Mouse (Mus musculus): Measurements from ENCODE around the gene Cish. TPM values are rescaled to one million over a fixed set of nuclear protein-coding genes. Genes with fewer than 3 reads are reported as not detected.

Gene Cish
- total RNA-seq, 2 experiments from 2014 or later, result 0.40 to 1.7 TPM

DNA sequence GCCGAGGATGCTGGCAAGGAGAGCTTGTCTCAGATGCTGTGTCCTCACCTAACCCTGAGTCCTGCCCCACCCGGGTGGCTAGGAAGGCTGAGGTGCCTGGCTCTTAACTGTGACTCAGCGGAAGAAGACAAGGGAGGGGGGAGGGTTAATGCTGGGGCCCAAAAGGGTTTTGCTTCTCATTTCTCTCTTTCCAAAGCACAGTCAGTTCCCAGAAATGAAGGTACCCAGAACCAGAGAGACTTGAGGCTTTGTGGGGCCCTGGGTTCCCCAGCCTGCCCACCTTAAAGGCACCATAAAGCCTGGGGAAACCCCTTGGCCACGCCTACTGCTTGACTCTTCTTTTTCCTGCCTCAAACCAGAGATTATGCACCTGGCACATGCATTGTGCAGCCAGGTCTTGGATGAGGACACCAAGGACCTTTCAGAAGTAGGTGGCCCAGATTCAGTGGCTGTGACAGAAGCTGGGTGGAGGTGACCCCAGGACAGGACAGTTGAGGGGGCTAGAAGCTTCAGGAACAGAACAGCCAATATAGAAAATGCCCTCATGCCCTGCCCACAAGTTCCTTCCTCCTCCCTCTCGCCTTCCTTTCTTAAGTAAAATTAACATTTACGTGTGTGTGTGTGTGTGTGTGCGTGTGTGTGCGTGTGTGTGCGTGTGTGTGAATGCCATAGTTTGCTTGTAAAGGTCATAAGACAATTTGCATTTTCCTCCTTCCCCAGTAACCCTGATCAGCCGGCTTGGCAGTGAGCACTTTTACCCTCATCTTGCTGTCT lies 17.2 kb downstream of the Cish start:
- ATAC-seq (ENCODE audit: poor library complexity, severe bottlenecking), result peak; percentile 92

DNA sequence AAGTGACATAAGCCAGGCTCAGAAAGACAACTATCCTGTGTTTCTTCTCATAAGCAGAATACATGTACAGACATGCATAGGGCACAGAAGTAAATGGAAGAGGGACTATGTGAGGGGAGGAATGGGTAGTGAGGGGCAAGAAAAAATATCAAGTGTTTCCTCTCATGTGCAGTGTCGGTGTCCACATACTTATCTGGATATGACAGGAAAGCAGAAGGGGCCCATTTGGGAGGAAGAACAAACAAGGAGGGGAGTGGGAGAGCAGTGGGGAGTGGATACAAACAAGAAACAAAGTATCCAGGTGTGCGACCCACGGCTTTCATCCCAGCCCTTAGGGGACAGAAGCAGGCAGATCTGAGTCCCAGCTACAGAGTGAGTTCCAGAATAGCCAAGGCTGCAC lies 18.1 kb downstream of the Cish start:
- ATAC-seq (ENCODE audit: poor library complexity, severe bottlenecking), result no peak

DNA sequence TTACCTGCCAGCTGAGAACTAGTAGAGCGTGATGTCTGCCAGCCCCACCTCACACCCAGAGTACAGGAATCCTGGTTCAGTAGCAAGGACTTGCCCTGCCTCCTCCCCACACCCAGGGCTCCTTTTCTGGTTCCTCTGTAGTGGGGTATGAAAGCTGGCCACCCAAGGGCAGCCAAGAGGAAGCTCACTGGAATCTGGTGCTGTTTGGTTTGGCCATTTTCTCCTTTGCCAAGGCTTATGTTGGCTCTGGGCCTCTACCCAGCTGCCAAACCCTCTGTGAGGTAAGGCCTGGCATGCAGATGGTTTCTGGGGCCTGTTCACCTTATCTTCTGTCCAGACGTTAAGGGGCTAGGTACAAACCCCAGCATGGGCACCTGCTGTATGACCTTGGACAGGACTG lies 20.0 kb downstream of the Cish start:
- no peak for ATAC-seq (ENCODE audit: poor library complexity, severe bottlenecking)

DNA sequence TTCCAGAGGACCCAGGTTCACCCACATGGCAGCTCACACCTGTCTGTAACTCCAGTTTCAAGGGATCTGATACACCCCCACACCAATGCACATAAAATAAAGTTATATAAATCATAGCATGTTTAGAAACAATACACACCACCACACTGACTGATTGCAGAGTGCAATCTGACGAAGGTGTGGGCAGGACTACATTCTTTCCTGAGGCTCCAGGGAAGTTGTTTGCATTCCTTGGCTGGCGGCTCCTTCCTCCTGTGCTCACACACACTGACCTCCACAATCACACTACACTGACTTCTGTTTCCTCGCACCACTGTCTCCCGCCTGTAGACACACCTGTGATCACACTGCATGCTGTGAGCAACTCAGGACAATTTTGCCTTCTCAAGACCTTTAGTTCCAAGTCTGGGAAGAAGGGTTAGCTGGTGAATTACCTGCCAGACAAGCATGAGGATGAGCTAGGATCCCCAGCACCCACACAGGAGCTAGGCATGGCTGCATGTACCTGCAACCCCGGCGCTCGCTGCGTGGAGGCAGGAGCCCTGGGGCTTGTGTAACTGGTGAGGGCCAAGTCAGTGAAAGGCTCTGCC lies 26.7 kb downstream of the Cish start:
- ATAC-seq (ENCODE audit: poor library complexity, severe bottlenecking), result no peak

DNA sequence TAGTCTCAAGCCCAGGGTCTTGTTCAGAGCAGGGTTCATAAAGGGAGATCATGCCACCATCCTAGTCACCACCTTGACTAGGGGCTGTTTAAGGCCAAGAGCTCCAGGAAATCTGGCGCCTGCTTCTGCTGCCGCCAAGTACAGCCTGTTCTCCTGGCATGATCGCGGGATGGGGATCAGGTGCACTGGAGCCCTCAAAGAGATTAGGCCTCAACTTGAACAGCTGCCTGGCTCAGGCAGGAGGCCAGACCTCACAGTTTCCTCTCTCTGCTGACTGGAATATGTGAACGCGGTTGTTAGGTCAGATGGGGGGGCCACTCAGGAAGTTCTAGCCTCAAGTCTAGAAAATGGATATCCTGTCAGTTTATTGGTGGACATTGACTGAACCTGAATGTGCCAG lies 27.7 kb downstream of the Cish start:
- peak; percentile 56 for ATAC-seq (ENCODE audit: poor library complexity, severe bottlenecking)

DNA sequence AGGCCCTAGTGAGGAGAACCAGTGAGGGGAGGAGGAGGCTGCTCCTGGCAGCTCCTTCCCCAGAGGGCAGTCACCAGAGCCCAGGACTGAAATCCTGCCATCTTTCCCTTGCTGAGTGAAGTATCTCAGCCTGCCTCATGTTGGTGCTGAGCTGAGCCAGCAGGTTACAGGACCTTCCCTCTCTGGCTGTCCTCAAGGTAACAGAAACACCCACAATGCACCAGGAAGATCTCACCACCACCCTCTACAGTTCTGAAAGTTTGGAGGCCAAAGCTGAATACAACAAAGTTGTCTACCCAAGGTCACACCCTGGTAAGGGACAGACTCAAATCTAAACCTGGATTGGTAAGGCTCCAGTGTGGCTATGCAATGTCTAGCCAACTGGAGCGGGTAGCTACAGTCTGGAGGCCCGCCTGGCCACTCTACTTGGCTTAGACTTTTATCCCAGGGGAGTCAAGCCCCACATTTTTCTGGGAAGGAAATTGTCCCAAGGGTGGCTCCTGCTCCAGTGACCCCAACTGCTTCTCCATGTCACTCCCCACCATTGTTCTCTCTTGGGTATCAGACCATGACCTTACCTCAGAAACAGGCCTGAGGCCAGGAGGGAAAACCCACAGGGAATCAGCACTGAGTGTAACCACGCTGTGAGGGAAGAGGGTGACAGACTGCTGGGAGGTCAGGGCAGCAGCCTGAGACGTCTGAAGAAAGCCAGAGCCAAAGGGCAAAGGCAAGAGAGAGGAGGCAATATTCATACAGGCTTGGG lies 29.2 kb downstream of the Cish start:
- ATAC-seq (ENCODE audit: poor library complexity, severe bottlenecking), result no peak

DNA sequence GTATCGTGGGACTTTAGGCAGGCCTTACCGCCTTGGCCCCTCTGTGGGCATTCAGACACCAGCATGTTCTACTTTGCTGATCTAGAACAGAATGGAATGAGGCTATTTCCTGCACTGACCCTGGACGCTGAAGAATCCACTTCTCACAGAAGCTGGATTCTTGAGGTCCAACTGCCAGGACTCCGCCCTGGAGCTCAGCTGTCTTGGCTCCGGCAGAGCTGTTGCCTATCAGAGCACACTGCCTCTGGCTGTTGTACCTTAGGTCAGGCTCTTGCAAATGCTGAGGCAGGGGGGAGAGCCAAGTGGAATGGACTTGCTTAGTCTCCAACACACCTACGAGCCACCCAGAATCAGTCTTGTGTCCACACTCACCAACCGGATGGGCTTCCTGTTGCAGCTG lies 30.1 kb downstream of the Cish start:
- ATAC-seq (ENCODE audit: poor library complexity, severe bottlenecking), result no peak

DNA sequence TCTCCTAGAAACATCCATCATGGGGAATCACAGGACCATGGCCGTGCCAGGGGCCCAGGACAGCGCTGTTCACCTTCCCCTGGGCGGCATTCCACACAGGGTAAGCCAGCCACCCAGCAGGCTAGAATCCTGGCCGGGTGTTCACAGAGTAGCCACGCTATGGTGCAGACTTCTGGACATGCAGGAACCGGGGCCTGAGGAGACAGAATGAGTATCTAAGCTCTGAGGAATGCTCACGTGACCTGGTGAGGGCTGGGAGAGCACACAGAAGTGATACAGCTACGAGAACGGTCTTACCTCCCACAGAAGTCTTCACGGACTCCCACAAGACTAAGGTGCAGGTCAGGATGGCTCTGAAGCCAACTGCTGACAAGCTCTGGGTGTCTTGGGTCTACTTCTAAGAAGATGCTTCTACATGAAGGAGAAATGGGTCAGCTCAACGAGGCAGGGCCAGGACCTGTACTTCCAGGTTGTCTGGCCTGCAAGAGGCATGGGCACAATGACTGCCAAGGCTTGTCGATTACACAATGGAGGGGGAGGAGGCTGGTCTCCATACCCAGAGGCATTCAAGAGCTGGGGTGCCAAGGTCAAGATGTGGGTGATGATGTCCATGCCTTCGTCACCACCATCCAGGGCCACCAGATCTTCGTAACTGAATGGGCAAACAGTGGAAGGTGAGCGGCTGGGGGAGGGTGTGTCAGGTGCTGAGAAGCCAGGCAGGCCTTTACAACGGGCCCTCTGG lies 32.2 kb downstream of the Cish start:
- no peak for ATAC-seq (ENCODE audit: poor library complexity, severe bottlenecking)

DNA sequence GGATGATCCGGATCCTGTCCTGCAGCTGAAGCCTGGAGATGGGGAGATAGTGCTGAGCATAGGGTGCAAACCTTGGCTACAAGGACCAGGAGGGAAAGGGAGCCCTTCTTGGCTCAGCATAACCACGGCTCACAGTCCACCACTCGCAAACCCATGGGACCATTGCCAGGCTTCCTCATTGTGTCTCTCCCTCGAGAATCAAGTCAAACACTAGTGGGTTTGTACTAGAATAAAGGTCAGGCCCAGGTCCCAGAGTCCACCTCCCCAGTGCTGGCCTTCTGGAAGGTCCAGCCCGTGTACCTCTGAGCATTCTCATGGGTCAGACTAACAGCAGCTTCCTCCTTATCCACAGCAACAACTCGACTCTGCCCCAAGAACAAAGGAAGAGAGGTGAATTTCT lies 35.0 kb downstream of the Cish start:
- no peak for ATAC-seq (ENCODE audit: poor library complexity, severe bottlenecking)

DNA sequence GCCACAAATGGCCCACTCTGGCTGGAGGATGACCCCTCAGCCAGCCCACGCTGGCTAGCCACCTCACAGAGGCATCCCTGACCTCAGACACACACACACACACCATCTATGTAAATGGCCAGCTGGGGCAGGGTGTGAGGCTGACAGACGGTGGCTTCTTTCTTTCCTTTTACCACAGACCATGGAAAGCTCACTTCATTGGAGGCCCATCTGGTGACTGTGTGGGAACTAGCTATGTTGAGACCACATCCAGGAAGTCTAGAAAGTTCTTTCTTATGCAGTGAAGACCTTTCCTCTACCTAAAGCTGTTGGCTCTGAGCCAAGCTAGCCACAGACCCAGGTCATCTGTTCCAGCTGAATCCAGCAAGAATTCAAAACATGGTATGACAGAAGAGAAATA lies 37.9 kb downstream of the Cish start:
- ATAC-seq (ENCODE audit: poor library complexity, severe bottlenecking), result no peak

DNA sequence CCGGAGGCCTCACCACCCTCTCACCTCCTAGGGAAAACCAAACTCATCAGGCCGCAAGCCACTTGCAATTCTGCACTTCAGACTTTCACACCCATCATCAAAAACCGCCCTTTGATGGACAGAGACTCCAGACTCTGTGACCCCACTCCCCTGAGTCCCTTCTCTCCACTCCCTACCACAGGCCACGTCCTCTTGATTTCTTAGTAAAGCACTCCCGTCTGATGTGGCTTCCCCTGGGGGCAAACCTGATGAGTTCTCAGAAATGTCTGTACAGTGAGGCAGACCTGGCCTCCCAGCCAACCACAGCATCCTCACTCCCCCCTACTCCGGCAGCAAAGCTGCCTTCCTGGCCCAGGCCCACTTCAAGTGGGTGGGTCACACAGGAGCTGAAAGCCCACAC lies 38.5 kb downstream of the Cish start:
- ATAC-seq (ENCODE audit: poor library complexity, severe bottlenecking), result 0 out of 2 replicates have a peak, but pooled peaks have one; percentile 10

DNA sequence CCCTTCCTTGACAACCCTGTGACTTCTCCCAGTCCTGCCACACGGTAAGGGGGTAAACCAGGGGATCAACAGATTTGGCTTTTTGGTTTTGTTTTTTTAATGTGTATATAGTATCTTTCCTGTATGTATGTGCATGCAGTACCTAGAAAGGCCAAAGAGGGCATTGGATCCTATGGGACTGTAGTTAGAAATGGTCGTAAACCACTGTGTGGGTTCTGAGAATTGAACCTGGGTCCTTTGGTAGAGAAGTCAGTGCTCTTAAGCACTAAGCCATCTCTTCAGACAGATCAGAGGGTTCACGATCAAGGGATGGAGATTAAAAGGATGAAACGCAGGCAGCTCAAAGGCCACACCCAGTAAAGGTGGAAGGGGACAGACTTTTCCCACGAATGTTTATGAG lies 39.2 kb downstream of the Cish start:
- ATAC-seq (ENCODE audit: poor library complexity, severe bottlenecking), result no peak

DNA sequence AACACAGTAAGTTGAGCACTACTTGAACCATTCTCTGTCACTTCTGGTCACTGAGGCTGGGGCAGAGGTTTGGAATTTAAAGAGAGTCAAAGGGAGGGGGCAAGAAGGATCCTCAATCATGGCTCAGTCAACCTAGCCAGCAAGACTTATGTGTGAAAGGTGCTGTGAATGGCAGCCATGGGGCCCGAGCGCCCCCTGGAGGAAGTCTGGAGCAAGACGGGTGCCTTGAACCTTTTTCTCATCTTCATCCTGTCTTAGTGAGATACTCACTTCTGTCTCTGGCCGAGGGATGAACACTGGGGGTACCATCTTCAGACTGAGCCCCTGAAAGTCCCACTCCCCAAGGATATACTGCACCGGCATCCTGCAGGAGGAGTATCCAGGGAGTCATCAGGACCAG lies 40.1 kb downstream of the Cish start:
- peak; percentile 63 for ATAC-seq (ENCODE audit: poor library complexity, severe bottlenecking)

DNA sequence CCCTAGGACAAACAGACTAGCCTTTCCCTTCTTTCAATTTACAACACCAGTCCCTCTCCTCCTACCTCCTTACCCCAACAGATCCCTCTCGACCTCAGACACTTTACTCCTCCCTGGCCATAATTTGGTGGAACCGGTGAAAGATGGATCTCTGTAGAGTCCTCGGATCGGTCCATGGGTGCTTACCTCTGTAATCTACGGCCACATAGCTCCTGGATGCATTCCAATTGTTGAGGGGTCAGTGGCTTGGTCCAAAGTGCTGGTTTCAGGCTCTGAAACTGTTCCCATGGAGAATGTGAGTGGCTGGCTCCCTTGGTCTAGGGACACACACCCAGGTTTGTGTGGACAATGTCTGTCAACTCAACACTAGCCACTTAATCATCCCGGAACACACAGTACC lies 40.6 kb downstream of the Cish start:
- no peak for ATAC-seq (ENCODE audit: poor library complexity, severe bottlenecking)

DNA sequence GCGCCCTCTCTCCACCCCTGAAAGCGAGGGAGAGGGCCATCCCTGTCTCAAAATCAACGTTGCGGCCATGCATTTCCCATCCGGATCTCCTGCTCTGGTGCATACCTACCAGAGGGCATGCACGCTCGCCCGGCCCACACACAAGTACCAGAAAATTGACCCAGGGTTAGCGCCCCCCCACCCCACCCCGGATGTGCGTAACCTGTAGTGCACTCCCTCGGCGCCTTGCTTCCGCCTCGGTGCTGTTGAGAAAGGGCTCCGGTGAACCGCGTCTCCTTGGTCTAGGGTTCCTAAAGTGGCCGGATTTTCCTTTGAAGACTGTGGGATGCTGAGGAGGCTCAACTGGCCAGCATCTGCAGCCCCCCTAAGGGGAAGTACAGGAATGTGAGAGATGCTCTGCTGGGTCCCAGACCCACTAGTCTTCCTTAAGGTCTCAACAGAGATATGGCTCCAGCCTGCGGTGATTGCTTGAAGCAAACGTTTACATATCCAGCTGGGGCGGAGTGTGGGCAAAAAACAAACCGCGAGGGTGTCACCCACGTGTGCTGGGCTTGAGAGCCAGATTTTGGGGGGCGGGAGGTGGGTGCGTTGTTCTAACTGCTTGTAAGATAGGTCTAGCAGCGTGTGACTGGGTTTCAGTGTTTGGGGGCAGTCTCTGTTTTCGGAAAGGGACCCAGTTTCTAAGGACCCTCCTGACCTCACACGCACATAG lies 42.5 kb downstream of the Cish start, which contains the start of gene Hemk1:
Hemk1 (minus strand) TSS at position 179 of the 712 bp plus-strand sequence.
- ATAC-seq (ENCODE audit: poor library complexity, severe bottlenecking), result peak; percentile 76

DNA sequence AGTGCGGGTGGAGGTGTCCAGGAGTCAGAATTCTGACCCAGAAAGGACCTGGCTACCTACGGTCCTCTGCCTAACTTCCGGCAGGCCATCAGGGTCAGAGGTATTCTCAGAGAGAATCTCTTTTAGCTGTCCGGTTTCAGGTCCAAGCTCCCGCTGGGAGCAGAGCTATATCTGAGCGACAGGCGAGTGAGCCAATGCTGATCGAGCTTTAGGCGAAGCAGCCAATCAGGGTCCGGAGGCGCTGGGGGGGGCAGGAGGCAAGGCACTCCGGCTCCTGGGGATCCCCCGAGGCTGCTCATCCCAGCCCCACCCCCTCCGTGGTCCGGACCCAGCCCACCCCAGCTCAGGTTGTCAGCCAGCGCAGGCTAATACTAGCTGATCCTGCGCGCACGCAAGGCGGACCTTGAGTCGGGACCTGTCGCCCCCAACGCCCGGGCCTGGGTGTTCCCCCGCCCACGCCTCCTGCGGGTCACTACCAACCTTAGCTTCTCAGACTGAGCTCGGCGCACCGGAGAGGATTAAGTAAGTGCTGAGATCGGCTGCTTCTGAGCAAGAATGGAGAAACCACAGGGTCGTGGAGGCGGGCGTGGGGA lies 44.5 kb downstream of the Cish start, which contains the start of gene 6430571L13Rik:
6430571L13Rik (plus strand) TSS at position 336 of the 593 bp plus-strand sequence.
- ATAC-seq (ENCODE audit: poor library complexity, severe bottlenecking), result peak; percentile 78

DNA sequence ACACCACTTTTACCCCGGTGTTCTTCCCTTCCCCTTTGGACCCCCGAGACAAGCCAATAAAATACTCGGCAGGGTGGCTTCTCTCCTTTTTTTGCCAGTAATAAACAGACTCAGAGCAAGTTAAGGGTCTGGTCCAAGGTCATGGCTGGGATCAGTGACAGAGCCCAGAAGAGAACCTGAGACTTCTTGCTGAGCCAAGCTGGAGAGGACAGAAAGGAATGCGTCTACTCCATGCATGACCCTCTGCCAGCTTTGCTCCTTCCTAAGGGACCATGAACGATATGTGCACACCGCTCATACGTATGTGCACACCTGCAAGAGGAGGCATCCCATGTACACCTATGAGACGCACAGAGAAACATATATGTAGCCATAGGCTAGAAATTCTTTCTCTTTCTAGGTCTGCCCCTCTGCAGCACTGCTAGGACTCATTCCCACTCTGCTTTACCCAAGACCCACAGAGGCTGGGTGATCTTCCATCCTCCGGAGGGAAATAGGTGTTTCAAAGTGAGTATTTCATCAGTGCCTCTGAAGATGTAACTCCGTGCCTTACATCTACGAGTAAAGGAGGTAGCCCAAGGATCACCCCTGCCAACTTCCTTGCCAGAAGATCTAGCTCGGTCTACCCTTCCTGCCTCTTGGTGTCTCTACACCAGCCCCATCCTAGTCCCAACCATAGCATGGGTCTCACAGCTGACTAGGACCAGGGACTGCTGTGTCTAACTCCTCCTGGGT lies 45.3 kb downstream of the Cish start:
- ATAC-seq (ENCODE audit: poor library complexity, severe bottlenecking), result no peak

DNA sequence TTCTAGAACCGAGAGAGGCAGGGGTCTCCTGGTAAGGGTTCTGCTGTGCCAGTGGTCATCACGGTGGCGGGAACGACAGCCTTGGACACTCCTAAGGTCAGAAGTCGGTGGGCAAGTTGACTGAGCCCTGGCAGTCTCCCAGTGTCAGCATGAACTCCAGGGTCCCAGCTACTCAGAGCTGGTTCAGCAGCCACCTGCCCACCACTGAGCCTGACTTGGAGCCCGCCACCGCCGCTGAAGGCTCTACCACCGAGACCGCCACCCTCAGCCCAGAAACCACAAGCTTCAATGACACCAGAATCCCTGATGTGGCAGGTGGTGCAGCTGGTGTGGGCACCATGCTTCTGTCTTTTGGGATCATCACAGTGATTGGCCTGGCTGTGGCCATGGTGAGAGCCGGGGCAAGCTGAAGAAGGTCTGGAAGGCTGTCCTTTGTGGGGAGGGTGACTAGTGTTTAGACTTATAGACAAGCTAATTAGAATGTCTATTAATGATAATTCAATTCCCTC lies 46.4 kb downstream of the Cish start:
- no peak for ATAC-seq (ENCODE audit: poor library complexity, severe bottlenecking)

Data from megakaryocyte, adult 5-6 weeks (primary cell).